Mouse (Mus musculus): Measurements from ENCODE around the gene Nos3.
A peak's percentile ranks its signal among the peaks of the same experiment; 100 is the strongest.

Nos3 gene

DNA sequence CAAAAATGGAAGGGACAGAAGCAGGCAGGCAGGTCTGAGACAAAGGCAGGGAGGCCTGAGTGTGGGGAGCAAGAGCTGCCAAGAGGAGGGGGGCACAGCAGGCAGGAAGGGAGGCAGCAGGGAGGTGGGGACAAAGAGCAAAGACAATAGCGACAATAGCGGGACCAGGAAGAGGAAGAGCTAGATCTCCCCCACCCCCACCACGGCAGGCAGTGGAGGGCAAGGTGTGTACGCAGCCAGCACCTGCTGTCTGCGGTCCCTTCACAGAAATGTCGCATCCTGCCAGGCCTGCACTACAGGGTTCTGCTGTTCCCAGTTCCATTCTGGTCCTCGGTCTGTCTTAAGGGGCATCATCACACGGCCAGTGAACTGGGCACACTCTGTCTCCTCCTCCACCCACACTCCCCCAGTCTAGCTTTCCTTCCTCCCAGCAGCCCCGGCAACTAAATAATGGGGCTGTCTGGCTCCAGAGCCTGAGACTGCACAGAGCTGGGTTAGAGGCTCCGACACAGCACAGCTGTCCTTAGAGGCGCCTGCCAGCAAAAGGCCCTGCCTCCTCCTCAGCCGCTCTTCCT is 20.0 kb upstream of the Nos3 start:
- DNase-seq (ENCODE audit: low read depth): no peak

DNA sequence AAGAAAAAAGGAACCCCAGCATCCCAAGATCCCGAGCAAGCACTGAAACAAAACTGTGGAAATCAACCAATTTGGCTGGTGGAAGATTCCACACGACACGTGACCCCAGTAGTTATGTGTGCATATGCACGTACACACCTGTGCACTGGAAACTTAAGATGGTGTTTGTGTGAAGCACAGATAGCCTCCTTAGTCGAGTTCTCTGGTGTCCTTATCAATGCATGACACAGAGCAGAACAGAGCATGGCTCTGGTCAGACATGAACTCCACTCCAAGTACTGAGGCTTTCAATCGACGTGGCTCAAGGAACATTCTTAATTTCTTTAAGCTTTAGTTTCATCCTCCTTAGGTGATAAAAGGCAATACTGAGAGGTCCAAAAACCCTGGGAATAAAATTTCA is 18.3 kb upstream of the Nos3 start:
- no peak for DNase-seq (ENCODE audit: low read depth)

DNA sequence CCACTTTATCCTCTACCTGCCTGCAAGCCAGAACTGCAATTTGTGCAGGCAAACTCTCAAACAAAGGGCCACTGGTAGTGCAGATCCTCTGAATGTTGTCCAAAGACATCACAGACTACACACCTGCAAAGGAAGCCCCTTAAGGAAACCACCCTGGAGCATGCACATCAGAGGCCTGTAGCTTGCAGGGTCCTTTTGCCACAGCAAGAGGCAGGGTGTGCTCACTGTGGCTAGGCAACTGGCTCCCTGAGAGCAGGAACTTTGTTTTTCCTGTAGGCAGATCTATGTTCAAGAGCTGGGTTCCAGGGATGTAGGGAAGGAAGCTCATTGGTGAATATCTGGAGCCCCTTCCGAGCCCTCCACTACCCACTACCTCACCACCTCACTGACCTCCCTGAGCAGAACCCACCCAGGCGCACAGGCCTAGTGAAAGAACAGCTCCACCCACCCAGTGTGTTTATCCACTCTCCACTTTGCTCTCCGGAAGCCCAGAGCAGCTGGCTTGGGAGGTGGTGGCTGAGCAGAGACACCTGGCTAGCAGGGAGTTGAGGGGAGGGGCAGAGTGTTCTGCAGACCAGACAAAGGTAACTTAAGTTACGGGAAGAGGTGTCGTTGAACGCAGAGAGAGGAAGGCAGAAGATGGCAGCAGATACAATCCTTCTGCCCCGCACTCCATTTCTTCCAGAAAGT is 17.3 kb upstream of the Nos3 start:
- no peak for DNase-seq (ENCODE audit: low read depth)

DNA sequence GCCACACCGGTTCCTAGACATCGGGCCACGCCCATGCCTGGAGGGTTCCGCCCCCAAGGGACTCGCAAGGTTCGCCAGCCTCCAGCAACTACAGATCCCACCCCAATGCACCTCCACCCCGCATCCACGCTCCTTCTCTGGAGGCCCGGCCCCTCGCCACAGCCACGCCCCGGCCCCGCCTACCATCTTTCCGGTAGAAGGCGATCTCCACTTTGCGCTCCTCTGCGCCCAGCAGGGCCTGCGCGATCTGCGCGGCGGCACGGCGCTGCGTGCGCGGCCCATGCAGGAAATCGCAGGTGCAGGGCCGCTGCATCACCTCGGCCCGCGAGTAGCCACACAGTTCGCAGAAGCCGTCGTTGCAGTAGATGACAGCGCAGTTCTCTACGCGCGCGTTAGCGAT is 16.5 kb upstream of the Nos3 start:
- DNase-seq (ENCODE audit: low read depth): no peak

DNA sequence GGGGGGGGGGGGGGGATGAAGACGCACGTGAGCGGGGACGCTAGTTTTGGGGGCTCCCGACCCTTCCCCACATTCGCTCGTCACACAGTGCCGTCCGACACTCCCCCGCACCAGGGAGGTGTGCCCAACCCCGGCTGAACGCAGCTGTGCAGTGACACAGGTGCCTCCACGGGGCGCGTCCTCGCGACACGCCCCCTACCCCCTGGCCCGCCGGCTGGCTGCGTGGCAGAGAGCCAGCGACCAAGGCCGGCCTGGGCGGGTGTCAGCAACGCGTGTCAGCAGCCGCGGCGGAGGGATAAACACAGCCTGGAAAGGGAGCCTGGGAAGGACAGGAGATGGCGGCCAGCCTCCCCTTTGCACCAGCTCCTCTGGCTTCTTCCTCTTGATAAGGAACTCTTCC is 16.1 kb upstream of the Nos3 start:
- no peak for DNase-seq (ENCODE audit: low read depth)

DNA sequence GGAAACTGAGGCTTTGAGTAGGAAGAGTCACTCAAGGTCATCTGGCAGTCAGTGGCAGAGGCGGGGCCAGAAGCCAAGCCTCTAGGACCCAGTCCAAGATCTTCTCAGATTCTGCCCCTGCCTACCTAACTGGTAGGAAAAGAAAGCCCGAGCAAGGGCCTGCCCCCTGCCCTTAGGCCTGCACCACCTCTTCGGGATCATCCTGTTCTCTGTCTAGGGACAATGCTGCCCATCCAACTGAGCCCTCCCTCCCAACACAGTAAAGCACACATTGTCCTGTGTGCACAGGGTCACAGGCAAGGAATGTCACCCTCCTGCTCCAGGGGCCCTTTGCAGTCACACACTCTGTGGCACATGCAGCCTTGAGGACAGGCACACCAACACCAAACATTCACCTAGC is 14.5 kb upstream of the Nos3 start:
- no peak for DNase-seq (ENCODE audit: low read depth)

DNA sequence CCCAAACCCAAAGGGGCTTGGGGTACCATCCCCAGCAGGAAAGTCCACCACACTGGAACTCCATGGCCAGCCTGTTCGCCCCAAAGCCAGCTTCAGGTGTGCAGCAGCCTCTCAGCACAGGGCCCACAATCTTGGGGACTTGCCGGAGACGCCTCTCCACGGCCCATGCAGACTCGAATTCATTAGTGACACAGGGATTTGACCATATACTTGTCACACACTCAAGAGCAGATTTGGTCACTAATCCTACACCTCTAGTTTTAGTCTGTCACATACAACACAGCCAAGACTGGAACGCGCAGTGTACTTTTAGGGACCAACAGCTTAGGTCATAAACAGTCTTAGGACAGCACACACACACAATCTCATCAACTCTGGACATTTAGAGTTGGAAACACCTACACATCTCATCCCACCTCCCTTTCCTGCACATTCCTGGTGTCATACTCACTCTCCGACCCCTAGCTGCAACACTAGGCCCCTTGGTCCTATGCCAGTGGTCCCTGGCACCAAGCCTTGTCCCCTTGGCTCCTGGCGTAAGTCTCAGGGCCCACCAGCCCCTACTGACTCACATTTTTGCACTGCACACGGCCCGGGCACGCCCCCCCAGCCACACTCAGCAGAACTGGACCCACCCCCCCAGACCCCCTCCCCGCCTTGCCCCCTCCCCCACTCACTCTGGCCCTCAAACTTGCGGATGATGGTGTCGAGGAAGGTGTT is 13.9 kb upstream of the Nos3 start:
- no peak for DNase-seq (ENCODE audit: low read depth)

DNA sequence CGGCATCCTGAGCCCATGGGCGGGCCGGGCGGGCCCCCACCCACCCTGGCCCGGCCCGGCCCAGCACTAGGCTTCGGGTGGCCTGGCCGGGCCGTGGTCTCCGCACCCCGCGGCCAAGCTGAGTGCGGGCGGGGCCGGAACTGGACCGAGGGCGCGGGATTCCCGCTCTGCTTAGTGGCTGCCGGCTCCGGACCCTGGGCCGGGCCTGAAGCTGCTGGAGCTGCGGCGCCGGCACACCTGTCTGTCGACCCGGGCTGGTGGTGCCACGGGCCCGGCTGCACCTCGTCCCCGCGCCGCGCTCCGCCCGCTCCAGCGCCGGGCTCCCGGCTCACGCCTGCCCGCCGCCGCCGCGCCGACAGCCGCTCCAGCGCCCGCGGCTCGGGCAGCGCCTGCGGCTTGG is 13.3 kb upstream of the Nos3 start, which contains the start of gene Kcnh2:
Gene Kcnh2, minus strand, starts transcription at position 327 of the 400 bp plus-strand sequence.
- DNase-seq (ENCODE audit: low read depth): no peak

DNA sequence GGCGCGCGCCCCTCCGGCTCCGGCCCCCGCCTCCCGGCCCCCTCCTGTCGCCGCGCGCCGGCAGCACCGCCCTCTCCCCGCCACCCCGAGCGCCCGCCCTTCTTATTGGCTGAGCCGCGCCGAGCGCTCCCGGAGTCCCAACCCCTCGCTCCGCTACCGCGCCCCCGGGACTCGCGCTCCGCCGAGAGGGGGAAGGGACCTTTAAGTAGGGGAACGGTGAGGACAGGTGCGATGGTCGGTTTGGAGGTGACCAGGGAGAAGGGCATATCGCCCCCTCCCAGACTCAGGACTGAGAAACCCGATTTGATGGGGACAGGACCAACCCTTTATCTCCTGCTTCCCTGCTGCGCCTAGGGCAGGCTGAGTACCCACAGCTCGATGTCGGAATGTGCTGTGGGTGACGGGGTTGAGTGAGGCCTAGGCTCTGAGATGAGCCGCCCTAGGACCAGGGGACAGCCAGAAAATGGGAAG is 12.9 kb upstream of the Nos3 start:
- DNase-seq (ENCODE audit: low read depth): no peak

DNA sequence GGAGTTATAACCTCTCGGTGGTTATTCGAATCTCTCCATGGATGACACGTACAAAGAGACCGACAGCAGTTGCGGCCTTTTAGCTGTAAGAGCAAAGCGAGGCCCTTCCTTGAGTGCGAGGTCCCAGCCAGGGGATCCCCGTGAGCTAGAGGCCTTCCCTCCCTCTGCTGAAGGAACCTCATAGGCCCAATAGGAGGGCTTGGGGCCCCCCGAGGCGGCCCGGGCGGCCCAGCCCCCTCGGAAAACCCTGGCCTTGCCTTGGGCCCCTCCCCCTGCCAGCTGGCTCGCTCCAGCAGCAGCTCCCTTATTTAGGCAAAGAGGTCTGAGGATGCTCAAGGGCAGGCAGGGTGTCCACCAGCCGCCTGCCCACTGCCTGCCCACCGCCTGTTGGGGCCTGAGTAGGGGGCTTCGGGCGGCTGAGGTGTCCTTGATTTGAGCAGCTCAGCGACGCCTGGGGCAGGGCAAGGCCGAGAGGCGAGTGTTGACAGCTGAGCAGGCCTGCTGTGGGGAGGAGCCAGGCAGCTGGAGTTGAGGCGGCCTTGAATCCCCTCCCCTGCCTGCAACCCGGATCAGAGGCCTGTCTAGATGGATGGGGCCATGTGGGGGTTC is 12.3 kb upstream of the Nos3 start:
- no peak for DNase-seq (ENCODE audit: low read depth)

DNA sequence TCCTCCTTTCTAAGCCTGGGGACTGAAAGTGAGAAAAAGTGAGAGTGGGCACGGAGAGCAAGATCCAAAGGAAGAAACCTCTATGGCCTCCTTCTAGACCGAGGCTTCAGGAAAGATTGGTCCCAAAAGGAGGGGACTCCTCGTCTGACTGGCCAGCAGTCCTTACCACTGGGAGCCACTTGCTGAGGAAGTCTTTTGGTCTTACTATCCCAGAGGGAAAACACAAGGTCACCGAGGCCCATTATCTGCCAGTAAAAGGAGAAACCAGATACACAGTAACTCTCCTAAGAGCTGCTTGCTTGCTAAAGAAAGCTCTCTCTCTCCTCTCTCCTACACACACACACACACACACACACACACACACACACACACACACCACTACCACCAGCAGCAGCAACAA is 11.3 kb upstream of the Nos3 start:
- no peak for DNase-seq (ENCODE audit: low read depth)

DNA sequence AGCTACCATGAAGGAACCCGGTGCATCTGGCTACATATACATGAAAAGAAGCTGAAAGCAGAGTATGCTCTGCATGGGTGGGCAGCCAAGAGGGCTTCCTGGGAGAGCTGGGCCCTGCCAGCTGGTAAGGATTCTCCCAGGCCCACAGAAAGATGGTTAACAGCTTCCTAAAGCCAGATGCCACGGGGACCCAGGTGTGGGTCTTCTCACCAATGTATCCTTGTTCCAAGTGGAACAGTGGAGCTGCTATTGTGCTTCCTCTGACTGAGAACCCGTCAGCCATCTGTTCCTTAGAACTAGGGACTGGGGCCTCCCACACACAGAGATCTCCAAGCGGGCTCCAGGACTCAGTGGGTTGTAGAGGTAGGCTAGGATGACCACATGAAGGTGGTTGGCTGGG is 7.8 kb upstream of the Nos3 start:
- DNase-seq (ENCODE audit: low read depth): no peak

DNA sequence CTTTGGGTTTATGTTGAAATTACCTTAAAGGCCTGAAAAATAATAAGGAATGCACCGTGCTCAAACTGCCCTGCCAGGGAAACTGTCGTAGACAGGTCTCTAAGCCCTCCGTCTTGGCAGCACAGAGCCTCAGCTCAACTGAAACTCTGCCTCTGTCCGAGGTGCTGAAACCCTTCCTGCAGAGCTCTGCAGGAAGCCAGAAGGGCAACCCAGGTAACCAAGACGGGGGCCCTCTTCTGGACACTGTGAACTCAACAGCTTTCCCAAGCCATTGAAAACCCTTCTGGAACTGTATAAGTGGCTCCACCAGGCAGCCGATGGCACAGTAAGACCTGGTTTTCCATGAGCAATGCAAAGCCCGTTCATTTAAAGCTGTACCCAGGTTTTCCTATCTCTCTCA is 7.1 kb upstream of the Nos3 start:
- peak; percentile 46 for DNase-seq (ENCODE audit: low read depth)

DNA sequence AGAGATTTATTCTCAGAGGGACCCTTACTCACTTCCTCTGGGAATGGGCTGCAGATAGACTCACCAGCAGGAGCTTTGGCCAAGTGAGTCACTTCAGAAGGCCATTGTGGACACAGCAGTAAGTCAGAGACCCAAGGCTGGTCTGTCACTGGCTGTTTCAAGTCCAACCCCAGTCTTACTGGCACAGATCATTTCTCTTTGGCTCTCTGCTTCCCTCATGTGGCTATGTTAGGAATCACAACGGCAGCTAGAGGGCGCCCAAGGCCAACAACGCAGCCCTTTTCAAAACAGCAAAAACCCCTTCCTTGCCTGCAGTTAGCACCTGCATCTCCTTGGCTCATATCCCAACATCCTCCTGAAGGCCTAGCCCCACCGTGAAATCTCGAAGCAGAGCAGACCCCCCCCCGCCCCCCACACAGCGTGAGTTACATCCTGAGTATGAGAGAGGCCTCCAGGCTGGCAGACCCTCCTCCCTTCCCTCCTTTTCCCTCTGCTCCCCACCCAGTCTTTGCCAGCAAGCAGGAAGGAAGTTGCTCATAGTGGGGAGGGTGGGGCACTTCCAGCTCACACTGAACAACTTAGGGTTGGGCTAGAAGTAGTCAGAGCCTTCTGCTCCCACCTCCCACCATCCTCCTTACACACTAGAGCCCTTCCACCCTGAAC is 3.7 kb upstream of the Nos3 start:
- DNase-seq (ENCODE audit: low read depth): peak; percentile 65

DNA sequence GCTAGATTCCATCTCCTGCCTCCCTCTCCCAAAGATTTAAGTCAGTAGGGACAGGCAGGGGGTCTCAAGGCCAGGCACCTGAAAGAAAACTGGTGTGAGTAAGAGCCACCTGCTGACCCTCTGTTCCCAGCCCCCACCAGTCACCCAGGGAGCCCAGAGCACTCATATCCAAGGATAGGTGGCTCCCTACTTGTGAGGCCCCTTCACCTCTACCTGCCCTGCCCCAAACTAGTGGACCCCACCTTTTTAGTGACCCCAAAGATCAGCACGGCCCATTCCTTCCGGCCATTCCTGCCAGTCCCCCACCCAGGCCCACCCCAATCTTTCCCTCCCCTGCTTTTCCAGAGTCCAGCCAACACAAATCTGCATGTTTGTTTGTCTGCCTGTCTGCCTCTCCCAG is 1.1 kb upstream of the Nos3 start:
- no peak for DNase-seq (ENCODE audit: low read depth)

DNA sequence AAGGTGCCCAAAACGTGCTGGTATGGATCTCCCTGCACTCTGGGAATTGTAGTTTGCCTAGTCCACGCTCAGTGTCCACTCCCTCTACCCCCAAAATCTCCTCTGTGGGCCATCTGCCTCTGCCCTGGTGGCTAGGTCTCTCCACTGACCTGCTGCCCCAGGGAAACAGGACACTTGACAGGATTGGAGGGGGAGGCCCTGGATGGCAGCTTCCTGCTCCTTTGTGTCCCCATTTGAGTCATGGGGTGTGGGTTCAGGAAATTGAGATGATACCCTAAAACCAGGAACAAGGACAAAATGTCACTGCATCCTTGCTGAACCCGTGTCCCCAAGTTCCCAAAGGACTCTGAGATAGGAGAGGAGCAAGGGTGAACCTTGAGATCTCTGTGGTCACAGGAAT is 549 bp upstream of the Nos3 start:
- DNase-seq (ENCODE audit: low read depth): no peak

DNA sequence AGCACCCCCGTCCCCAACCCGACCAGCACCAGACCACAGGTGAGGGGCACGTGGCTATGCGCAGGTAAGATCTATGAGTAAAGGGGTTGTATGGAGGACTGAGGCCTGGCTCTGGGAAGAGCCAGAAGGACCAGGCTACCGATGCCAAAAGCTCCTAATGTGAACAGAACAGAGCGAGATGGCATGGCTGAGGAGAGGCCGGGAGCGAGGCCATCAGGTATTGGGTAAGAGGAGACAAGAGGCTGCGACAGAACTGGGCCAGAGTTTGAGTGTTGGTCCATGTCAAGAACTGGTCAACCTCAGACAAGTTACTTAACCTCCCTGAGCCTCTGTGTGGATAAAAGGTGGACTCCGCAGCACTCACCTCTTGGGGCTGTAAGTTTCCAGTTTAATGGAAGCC is 353 bp downstream of the Nos3 start:
- no peak for DNase-seq (ENCODE audit: low read depth)

DNA sequence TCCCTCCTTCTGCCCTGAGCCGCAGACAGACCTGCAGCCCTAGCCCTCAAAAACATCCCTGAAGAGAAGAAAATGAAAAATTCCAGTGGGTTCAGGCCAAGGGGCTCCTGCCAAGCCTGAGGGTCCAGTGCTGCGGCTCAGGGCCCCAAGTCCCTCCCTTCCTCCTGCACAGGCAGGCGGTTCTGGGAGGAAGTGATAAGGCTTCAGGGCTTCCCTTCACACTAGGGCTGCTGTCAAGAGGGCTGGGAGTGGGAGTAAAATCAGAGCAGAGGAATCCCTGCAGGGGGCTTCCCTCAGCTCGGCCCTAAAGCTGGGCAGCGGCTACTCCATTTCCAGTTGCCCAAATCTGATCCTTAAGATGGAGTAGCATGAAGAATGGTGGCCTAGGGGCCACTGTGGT is 918 bp downstream of the Nos3 start:
- no peak for DNase-seq (ENCODE audit: low read depth)

DNA sequence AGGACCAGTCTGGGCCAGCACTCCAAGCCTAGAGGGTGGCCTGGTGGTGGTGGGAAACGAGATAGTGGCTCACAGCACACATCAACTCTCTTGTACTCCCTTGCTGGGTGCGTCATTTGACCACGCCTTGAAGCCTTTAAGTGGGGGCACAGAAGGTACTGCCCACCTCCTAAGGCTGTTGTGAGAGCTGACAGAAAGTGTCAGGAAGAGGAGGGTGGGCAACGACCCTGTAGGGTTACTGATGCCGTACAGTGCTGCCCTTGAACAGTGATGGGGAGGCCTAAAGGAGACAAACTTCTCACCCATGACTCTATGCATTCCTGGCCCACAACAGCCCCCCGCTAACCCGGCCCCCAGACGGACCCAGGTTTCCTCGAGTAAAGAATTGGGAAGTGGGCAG is 1.8 kb downstream of the Nos3 start:
- DNase-seq (ENCODE audit: low read depth): no peak

DNA sequence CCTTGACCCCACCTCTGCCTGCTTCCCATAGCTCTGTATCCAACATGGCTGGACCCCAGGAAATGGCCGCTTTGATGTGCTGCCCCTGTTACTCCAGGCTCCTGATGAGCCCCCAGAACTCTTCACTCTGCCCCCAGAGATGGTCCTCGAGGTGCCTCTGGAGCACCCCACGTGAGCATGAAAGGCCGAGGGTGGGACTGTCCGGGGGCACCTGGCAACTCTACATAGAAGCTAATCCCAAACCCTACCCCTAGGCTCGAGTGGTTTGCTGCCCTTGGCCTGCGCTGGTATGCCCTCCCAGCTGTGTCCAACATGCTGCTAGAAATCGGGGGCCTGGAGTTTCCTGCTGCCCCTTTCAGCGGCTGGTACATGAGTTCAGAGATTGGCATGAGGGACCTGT is 5.2 kb downstream of the Nos3 start:
- DNase-seq (ENCODE audit: low read depth): no peak

DNA sequence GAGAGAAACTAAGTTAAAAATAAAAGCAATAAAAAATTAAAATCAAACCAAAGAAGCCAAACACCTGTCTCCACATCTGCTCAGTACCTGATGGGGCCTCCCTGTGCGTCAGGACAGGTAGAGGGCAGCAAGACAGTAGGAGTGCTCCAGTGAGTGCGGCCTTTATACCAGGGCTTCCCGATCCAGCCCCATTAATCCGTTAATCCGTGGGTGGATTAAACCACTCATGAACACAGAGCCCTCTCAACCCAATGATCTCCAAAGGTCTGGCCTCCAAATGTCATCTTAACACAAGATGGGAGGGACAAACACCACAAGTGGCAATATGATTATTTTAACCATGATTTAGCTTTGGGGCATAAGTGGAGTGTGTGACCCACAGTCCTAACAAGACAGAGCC is 9.2 kb downstream of the Nos3 start:
- DNase-seq (ENCODE audit: low read depth): no peak

DNA sequence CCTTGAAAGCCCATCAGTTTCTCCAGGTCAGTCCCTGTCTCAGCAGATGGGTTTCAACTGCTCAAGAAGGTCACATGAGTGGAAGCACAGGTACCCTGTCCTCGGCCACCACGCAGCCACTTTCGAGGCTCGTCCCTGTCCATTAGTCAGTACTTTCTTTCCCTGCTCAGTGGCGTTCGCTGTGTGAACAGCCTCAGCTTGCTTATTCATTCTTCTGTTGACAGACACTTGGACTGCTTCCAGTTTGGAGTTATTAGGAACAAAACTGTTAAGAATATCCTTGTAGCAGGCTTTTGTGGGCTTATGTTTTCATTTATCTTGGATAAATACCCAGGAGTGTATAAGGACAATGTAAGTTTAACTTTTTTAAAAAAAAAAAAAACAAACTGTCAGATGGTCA is 9.6 kb downstream of the Nos3 start:
- DNase-seq (ENCODE audit: low read depth): peak; percentile 54

Data from fibroblast of lung, adult 2 months (primary cell).